Mouse (Mus musculus) monocyte, adult 59 days (primary cell): ENCODE results near the gene Gm20449. TPM values are rescaled to one million over a fixed set of nuclear protein-coding genes. Genes with fewer than 3 reads are reported as not detected.

Source experiments
- total RNA-seq, 2 experiments: library from RNA; stranded (reverse); gene quantifications; one replicate each; pipeline ENCODE4 v1.2.4; 2023

Gene Gm20449
- total RNA-seq, result under 1 TPM; 0.12 to 0.16 TPM

DNA sequence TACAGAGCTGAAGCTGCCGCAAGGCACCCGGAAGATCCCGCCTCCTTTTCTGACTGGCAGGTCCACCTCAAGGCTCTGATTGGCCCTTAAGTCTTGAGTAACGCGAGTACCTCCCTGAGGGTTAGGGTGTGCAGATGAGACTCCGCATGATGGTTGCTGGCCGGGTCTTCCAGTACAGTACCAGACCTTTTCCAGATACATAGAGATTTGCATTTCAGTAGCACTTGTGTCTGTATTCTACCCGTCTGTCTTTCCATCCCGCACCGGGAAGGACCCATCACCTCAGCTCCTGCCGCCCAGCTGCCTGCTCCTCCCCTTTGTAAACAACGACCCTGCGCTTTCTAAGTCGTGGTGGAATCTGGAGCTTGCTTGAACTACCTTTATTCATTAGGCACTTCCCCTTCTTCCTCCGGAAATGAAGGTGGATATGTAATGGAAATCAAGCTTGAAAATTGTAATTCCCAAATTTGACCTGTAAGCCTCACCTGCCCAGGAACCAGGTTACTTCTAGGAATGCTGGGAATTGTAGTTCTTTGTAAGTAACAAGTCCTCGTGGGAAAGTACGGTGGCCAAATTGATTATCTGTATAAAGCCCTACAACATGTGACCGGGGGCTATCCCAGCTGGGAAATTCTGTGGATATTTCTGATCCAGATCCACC is at the start of gene Gm20449, which contains the start of gene AW146154:
Gene Gm20449 (minus strand): TSS at position 29 of the 661 bp plus-strand sequence.
Gene AW146154 (minus strand): TSS at position 502 of the 661 bp plus-strand sequence.

DNA sequence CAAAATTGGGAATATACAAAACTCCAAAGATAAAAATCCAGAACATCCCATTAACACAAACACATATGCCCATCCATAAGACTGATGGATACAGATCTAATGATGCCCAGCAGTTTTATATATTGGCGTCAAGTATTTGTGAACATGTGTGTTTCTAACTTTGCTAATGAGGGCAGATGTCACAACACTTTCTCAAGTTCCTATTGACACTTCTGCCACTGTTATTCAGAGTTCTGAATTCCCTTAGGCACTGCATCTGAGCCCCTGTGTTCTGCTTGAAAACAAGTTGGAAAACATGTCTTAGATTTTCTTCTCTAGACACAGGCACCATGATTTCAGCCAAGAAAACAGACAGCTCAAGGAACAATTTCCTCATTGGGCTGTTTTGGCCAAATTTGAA is 50.6 kb downstream of the Gm20449 start, which contains the start of gene Vmn2r57:
Gene Vmn2r57 (minus strand): TSS at position 101 of the 400 bp plus-strand sequence.

DNA sequence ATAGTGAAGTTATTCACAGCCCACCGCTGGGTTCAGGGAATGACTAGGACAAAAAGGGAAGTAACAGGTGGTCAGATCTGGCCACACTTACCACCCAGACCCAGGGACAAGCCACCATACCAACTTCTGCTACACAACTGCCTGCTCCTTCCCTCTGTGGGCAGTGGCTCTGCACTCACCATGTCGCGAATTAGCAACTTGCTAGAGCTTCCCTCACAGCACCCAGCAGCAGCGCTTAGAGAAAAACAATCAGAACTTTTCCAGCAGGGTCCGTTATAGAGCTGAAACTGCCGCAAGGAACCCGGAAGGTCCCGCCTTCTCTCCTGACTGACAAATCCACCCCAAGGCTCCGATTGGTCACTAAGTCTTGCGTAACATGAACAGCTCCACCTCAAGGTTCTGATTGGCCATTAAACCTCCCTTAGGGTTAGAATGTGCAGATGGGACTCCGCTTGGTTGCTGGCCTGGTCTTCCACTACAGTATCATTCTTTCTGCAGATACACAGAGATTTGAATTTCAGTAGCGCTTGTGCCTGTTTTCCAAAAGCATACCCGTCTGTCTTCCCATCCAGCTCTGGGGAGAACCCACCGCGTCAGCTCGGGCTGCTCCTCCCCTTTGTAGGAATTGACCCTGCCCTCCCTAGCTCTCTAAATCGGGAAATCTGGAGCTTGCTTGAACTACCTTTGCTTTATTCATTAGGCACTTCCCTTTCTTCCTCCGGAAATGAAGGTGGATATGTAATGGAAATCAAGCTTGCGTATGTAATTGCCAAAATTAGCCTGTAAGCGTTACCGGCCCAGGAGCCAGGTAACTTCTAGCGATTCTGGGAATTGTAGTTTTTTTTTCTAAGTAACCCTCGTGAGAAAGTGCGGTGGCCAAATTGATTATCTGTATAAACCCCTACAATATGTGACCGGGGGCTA is 105.9 kb downstream of the Gm20449 start, which contains the start of gene AI987944:
Gene AI987944 (minus strand): TSS at position 332 of the 924 bp plus-strand sequence.

Other genes with a start within 250 kb of the Gm20449 start
- 10 to 100 TPM in 1 of 2 experiments, 1 to 10 TPM in 1; 8.0 to 11.2 TPM for gene AI987944, start 106.0 kb downstream of the Gm20449 start, total RNA-seq
- gene Vmn2r57, start 50.7 kb downstream of the Gm20449 start, total RNA-seq, result not detected
- 1 to 10 TPM; 5.0 to 5.3 TPM for gene AW146154, start 473 bp upstream of the Gm20449 start, total RNA-seq
- gene Gm6871, start 74.2 kb upstream of the Gm20449 start, total RNA-seq, result not detected
- gene 2610021A01Rik, start 99.8 kb upstream of the Gm20449 start, total RNA-seq, result 10 to 100 TPM; 10.4 to 14.9 TPM
- 1 to 10 TPM; 6.8 to 9.5 TPM for gene Zfp788, start 133.8 kb upstream of the Gm20449 start, total RNA-seq